Mouse (Mus musculus) layer of hippocampus, adult 11-12 months (tissue): ENCODE results near the gene Rad51b.

Experiments used
- DNase-seq: peaks from one replicate; pipeline ENCODE4 v3.0.0; 2022; ENCODE audit warnings: low spot score

Gene Rad51b

DNA sequence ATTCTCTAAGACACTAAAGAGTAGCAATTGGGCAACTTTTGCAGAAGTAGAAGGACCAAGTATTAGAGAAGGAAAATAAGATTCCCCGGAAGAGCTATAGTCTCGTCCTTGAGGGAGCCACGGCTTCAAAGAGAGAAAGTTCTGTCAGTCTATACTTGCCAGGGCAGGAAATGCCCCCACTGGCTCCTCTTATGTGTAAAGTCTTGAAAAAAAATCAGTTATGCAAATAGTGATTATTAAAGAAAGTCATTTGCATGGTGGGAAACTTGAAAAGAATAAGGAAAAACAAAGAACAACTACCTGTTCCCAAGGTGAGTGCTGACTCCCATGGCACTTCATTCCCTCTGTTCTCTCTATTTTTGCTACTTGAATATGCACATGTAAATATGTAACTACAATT lies 140.5 kb downstream of the Rad51b start:
- no peak for DNase-seq

- DNase-seq: no peak
Observed at GRCm38 (mm10) chr12:79439961-79440360, 142.9 kb downstream of the Rad51b start.

GRCm38 (mm10) chr12:79441210-79442005 lies 144.3 kb downstream of the Rad51b start:
- DNase-seq: no peak

GRCm38 (mm10) chr12:79442126-79442525 lies 145.0 kb downstream of the Rad51b start:
- DNase-seq: no peak

GRCm38 (mm10) chr12:79442836-79443390 lies 145.8 kb downstream of the Rad51b start:
- no peak for DNase-seq

DNA sequence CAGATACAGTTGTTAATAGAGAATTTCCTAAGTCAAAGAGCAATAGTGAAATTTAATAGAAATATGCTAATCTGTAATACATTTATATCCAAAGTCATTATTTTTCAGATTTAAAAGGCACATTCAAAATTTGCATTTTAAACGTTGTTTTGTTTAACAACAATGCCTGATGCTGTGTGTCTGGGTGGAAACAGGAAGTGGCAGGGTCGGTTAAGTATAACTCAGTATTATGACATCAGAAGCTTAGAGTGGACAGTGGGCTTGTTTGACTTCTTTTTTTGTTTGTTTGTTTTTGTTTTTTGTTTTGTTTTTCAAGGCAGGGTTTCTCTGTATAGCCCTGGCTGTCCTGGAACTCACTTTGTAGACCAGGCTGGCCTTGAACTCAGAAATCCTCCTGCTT lies 147.6 kb downstream of the Rad51b start:
- no peak for DNase-seq

- no peak for DNase-seq
Observed at GRCm38 (mm10) chr12:79447039-79447438, 150.0 kb downstream of the Rad51b start.

GRCm38 (mm10) chr12:79449817-79450411 lies 152.8 kb downstream of the Rad51b start:
- DNase-seq: no peak

- DNase-seq: no peak
Observed at GRCm38 (mm10) chr12:79452882-79453281, 155.8 kb downstream of the Rad51b start.

GRCm38 (mm10) chr12:79454017-79454416 lies 156.9 kb downstream of the Rad51b start:
- DNase-seq: no peak

DNA sequence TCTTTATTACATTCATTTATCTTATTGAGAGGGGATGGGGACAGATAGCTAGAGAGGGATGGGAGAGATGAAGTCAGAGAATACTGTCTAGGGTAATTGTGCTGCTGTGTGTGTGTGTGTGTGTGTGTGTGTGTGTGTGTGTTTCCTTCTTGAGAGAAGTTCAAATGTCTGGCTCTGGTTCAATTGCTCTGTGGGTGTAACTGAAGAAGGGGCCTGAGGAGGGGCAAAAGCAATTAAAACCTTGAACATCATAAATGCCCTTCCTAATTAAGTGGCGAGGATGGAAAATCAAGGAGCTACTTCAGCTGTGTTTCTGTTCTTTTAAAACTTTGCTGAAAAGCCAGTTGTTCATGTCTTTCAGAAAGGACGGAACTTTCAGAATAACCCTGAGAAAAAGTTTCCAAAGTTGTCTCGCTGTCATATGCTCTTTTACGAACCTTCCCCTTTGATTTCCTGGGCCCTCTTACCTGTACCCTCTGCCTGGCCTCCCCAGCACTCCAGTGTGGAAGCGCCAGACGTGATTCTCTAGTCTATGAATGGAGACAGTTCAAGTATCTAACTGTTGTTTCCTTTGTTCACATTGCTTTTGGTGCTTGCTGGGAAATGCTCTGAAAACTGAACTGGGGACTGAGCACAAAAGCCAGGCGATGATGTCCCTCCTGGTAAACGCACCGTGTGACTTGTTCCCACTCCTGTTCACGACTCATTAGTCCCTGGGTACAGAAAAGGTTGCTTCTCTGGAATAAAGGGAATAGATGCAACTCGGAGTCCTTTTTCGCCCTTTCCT lies 158.2 kb downstream of the Rad51b start:
- DNase-seq: no peak

GRCm38 (mm10) chr12:79455848-79456164 lies 158.7 kb downstream of the Rad51b start:
- DNase-seq: no peak

- DNase-seq: no peak
Observed at GRCm38 (mm10) chr12:79456251-79456650, 159.2 kb downstream of the Rad51b start.

DNA sequence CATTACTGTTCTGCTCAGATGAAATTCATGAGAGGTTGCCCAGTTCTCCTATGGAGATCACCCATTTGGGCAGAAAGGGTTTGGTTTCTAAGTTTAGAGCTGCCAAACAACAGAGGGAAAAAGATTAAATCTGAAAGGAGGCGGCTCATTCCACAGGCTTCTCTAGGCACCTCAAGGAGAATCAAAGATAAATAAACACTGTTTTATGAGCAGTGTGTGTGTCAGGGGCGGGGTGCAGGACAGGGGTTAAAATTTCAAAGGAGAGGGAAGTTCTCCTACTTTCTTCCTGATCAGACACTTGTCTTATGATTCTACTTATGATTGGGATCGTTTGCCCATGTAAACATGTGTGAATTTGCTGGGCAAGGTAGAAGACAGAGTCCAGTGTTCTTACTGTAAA lies 166.3 kb downstream of the Rad51b start:
- DNase-seq: no peak

GRCm38 (mm10) chr12:79470113-79470512 lies 173.0 kb downstream of the Rad51b start:
- DNase-seq: no peak

GRCm38 (mm10) chr12:79471868-79472267 lies 174.8 kb downstream of the Rad51b start:
- no peak for DNase-seq

- DNase-seq: no peak
Observed at GRCm38 (mm10) chr12:79476413-79477046, 179.4 kb downstream of the Rad51b start.

- no peak for DNase-seq
Observed at GRCm38 (mm10) chr12:79478816-79479215, 181.7 kb downstream of the Rad51b start.

DNA sequence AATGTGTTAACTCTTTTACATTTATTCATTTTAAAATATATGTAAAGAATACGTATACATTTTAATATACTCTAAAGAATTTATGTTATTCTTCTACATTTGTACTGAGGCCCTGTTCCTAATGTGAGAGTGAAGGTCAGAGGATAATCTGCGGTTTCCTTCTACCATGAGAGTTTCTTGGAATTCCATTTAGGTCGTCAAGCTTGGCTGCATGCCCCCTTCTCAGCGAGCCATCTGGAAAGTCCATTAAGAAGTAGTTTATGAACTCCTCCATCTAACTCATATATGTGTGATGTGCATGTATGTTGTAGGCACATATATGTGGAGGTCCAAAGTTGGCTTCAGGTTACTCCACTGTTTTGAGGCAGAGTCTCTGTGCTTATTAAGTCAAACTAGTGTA lies 188.4 kb downstream of the Rad51b start:
- DNase-seq: no peak

DNA sequence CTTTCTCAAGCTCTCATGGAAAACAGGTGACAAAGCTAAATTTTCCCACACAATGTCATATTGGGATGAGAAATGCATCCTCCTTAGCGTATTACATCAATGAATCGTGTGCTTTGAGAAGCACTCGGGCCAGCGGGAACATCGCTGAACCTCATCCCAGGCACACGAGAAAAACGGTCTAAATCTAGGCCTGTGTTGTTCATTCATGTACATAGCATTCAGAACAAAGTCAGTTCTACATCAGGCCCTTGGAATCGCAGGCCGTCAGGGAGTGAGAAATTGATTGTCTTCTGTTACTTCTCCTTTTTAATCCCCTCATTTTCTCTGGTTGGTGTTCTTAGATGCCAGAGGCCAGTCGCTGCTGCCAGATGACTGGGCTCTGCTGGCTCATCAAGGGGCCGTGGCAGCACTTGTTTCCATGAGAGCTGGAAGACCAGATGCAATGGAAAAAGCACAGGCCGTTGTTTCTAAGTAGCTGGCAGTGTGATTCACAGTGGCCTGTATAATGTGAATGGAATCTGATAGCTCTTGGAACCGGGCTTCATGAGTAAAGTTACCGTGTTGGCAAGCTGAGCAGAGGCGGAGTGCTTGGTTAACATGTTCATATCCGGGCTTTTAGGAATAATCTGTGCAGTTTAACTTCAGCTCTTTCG lies 191.6 kb downstream of the Rad51b start:
- peak; percentile 33 for DNase-seq

DNA sequence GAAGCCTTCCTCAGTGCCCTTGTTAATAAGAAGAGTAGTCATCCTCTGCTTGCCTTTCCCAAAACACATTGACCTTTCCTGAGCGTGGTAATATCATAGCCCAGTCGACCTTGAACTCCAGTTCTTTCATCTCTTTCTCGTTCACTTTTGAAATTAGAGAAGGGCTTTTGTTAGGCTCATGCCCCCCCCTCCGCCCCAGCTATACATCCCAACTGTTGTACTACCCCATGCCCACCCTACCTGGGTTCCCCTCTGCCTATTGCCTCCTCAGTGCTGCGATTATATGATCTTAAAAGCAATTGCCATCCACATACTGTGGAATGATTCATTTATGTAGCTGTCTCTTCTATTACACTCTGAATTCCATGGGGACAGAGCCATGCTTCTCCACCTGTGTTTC lies 193.5 kb downstream of the Rad51b start:
- DNase-seq: no peak

DNA sequence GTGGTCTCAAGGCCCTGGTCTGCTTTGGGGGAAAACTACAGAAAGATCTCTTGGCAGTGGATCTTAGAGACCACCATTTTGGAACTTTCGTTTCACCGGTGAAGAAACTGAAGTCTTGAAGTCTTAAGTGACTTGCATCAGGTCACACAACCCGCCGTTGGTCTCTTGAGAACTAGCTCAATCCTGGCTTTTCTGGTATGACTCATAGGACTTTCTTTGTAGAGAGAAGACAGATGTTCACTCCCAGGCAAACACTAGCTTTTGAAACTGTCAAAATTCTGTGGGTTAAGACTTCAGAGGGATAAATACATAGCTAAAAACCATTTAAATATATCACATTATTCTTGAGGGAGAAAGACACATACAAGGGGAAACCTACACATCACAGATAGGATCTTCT lies 195.1 kb downstream of the Rad51b start:
- no peak for DNase-seq
